Mouse (Mus musculus): ENCODE measurements at regions not wholly inside any gene's neighbourhood (a gene's known extent, or its start where the extent isn't known, plus 50 kb on each side); places are given as distances from the start of the nearest gene placed in this dataset.

DNA sequence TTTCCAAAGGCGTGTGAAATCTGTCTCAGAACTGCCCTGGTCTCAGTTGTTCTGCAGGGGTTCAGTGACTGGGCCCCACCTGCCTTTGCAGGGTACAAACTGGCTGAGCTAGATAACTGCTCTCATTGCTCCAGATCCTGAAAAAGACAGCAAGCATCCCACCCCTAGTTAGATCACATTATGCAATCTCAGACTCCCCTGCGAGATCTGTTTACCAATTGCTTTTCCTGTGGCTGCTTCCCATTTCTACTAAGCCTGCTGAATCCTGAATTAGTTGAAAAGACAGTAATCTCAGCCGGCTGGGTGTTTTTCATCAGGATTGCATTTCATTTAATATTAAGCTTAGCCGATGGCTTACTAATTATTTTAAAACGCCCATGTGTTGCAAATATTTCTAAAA, 531.2 kb upstream of the Gm19410 start:
- DNase-seq (ENCODE audit: low read depth in 2 of 2, low spot score in 2 of 2), result no peak

DNA sequence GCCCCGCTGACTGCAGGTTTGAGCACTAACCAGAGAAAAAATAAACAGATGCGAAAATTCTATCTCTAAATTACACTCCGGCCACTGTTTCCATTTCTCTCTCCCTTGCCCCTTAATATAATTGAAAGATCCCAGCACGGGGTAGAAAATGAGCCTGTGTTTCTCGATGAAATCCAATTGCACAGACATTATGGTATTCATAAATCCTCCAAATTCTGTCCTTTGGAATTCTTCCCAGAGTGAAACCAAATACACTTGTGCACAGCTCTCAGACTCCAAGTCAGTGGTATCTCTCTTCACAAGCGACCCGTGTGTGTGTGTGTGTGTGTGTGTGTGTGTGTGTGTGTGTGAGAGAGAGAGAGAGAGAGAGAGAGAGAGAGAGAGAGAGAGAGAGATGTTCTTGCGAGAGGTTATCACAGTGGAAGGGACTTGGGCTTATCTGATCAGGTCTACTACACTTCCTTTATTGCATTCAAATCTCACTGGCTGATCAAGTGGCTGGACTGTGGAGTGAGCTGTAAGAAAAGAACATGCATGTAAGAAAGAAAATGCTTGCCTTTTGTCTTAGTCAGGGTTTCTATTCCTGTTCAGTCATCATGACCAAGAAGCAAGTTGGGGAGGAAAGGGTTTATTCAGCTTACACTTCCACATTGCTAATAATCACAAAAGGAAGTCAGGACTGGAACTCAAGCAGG, 529.6 kb upstream of the Gm19410 start:
- DNase-seq (ENCODE audit: low read depth in 2 of 2, low spot score in 2 of 2), result no peak

GRCm38 (mm10) chr8:35237279-35237678, 528.3 kb upstream of the Gm19410 start:
- no peak for DNase-seq (ENCODE audit: low read depth in 2 of 2, low spot score in 2 of 2)

- no peak for DNase-seq (ENCODE audit: low read depth in 2 of 2, low spot score in 2 of 2)
These were observed 524.7 kb upstream of the Gm19410 start for GRCm38 (mm10) chr8:35240884-35241283.

- DNase-seq (ENCODE audit: low read depth in 2 of 2, low spot score in 2 of 2), result no peak
These were observed 522.0 kb upstream of the Gm19410 start for GRCm38 (mm10) chr8:35243555-35243954.

DNA sequence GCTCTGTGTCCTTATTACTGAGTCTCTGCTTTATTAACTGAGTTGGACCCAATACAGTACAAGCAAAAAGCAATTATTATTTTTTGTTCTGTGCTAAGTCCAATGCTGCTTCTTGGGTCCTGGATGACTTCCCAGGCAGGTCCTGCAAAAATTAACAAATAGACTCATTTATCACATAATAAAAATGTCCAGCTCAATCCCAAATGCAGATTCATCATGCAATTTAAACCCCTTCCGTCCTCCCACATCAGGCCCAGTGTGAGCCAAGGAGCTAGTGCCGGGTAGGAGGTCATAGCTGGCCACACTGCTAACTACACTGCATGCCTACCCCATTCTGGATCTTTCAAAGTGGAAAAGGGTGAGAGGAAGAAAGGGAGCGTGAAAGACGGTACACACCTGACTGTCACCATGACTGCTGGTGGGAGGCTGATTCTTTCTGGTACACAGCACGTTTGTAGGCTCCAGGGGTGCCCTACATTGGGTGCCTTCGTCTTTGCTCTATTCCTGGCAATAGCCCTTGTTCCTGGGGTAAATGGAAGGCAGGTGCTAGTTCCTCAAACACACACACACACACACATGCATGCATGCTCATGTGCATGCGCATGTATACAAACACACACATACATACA, 515.7 kb upstream of the Gm19410 start:
- DNase-seq (ENCODE audit: low read depth in 2 of 2, low spot score in 2 of 2), result no peak

DNA sequence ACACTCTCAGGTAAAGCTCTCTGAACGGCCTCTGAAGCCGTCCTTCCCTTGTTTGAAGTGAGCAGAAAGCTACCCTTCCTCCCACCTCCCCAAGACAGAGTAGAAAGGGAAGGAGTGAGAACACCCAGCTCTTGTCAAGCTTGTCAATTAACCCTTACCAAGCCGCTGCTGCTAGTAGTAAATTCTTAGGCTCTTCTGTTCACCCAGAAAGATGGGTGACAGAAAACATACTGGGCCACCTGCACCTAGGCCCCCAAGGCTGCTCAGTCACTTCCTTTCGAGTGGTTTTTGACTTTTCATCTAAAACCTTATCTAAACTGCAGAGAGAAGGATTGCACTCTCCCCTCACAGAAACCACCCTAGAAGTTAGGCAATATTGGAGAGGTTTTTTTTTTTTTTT, 514.9 kb upstream of the Gm19410 start:
- peak in 1 of 2 experiments; percentile 2 for DNase-seq (ENCODE audit: low read depth in 2 of 2, low spot score in 2 of 2)

DNA sequence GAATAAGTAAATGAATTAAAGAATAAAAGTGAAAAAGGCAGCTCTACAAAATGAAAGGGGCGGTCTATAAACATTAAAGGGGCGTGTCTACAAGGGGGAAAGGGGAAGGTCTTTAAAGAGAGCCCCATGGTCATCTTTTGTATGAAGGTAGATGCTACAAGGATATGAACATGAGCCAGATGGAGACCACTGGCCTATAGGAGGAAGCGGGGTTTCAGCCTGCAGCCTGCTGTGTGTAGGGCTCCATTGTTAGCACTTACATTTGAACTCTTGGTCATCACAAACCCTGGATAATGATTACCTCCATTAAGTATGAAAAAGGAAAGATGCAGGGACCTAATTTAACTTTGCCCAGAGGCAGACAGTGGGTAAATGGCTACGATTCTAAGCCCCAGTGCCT, 511.6 kb upstream of the Gm19410 start:
- DNase-seq (ENCODE audit: low read depth in 2 of 2, low spot score in 2 of 2), result no peak

GRCm38 (mm10) chr8:35255327-35255726, 510.3 kb upstream of the Gm19410 start:
- DNase-seq (ENCODE audit: low read depth in 2 of 2, low spot score in 2 of 2), result no peak

- no peak for DNase-seq (ENCODE audit: low read depth in 2 of 2, low spot score in 2 of 2)
These were observed 508.6 kb upstream of the Gm19410 start for GRCm38 (mm10) chr8:35256958-35257357.

GRCm38 (mm10) chr8:35268221-35268620, 497.4 kb upstream of the Gm19410 start:
- no peak for DNase-seq (ENCODE audit: low read depth in 2 of 2, low spot score in 2 of 2)

GRCm38 (mm10) chr8:35268986-35269385, 496.6 kb upstream of the Gm19410 start:
- no peak for DNase-seq (ENCODE audit: low read depth in 2 of 2, low spot score in 2 of 2)

DNA sequence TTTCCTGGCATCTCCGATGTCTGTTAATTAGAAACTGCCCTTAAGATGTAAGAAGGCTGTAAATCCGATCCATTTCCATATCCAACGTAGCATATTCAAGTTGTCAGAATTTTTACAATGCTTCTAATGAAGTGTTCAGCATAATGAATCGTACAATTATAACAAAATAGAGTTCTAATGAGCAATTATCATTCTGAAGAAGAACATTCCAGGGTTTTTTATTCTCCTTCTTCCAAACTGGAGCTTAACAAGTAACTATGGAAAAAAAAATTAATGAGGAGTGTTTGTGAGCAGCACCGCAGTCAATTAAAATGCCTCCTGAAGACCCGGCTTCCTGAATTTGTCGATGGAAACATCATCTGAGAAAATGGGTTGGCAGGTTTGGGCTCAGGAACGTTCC, 489.6 kb upstream of the Gm19410 start:
- no peak for DNase-seq (ENCODE audit: low read depth in 2 of 2, low spot score in 2 of 2)

GRCm38 (mm10) chr8:35276460-35276859, 489.1 kb upstream of the Gm19410 start:
- DNase-seq (ENCODE audit: low read depth in 2 of 2, low spot score in 2 of 2), result no peak

DNA sequence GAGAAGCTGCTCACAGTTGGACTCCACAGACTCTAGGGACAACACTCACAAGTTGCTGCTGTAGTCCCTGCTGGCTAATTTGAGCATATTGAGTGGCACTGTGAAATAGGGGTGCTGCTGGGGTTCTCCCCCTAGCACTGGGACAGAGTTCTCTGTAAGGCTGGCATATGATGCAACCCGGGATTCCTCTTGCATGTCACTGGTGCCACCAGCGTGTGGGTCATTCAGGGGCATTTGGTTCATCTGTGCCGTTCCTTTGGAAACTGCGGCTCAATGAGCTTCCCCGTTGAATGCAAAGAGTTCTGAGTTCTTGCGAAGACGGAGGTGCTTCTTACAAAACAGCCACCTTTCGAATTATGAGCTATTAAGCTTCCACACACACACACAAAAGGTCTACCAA, 486.6 kb upstream of the Gm19410 start:
- DNase-seq (ENCODE audit: low read depth in 2 of 2, low spot score in 2 of 2), result no peak

- DNase-seq (ENCODE audit: low read depth in 2 of 2, low spot score in 2 of 2), result no peak
These were observed 484.8 kb upstream of the Gm19410 start for GRCm38 (mm10) chr8:35280741-35281140.

DNA sequence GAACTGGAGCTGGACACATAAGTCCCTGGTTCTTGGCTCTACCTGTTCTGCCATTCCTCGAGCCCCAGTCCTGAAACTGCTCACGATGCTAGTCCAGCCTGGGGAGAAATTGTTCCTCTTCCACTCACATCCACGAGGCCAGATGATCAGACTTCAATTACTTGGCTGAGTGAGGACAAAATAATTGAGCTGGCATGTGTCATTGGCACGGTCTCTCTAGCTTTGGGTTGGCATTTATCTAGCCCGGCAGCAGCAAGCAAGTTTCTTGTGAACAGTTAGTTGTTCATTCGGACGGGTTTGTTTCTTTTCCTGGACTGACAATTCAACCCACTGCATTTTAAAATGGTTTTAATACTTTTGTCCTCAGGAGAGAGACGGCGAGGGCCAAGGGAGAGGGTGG, 482.2 kb upstream of the Gm19410 start:
- DNase-seq (ENCODE audit: low read depth in 2 of 2, low spot score in 2 of 2), result no peak

GRCm38 (mm10) chr8:35289018-35289417, 476.6 kb upstream of the Gm19410 start:
- DNase-seq (ENCODE audit: low read depth in 2 of 2, low spot score in 2 of 2), result no peak

DNA sequence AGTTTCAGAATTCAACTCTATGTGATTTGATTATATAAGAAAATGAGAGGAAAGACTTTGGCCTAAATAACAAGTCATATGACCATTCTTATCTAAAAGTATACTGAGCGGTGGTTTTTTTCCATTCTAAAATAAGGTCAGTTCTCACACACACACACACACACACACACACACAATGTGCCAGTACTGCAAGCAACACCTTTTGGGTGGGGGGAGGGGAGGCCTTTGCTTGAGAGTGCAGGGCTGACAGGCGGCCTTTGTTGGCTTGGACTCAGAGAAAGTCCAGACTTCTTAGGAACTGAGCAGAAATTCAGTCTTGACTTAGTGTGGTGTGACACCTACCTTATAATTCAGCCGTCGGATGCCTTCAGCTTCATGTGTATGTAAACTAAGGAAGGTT, 475.6 kb upstream of the Gm19410 start:
- no peak for DNase-seq (ENCODE audit: low read depth in 2 of 2, low spot score in 2 of 2)

DNA sequence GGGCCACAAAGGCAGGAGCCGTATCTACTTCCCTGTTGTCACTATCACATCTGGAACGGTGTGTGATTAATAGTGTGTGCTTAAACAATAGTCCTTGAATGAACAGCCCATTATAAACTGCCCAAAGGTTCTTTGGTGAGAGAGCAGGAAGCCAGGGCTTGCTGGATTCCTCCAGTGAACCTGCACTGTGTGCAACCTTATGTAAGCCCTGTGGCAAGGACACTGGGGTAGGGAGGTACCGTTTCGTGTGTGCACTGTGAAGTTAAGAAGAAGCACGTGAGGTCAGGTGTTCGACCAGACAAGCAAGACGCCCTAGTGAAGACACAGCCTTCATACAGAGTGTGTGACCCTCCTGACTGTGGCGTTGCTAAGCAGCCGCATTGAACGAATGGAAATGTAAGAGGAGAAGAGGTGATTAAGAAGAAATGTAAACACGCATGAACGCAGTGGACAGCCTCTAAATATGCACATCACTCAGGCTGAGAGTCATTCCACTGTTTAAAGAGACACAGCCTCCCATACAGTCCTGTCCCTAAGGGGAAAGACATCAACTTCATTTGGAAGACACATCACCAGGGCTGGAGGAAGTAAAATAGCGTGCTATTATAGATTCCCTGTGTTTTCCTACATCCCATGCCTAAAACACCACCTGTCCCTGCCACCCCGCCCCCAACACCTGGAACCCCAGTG, 472.0 kb upstream of the Gm19410 start:
- DNase-seq (ENCODE audit: low read depth in 2 of 2, low spot score in 2 of 2), result no peak

GRCm38 (mm10) chr8:35296936-35297335, 468.7 kb upstream of the Gm19410 start:
- DNase-seq (ENCODE audit: low read depth in 2 of 2, low spot score in 2 of 2), result no peak

DNA sequence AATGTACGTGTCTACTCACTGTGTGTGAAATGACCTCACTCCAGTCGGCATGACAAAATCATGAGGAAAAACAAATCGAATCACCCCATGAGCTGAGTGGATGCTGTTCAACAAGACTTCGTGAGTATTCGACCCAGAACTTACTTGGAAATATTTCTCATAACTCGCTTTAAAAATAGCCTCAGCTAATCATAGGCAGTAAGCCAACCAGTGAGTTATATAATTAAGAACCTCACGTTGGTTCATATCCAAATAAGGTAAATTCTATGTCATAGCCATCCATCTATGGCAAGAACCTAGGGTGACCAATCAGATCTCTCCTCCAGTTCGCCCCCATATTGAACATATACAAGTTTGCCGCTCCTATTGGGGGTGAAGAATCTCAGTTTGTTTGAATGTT, 466.5 kb upstream of the Gm19410 start:
- DNase-seq (ENCODE audit: low read depth in 2 of 2, low spot score in 2 of 2), result no peak
